Mouse (Mus musculus) lung, postnatal 0 days (tissue): Measurements from ENCODE around the gene Coro2a. TPM values are rescaled to one million over a fixed set of nuclear protein-coding genes. Genes with fewer than 3 reads are reported as not detected.

ENCODE experiments used
- ATAC-seq: fragments of 200-750 bp; cut with Nextera tagmentation; 2 replicates; pipeline ENCODE4 v1.8.0; 2017; ENCODE audit warnings: moderate library complexity
- DNase-seq: peaks from one replicate; pipeline ENCODE4 v3.0.0-alpha.2; 2016; ENCODE audit warnings: low spot score
- H3K27ac ChIP-seq: fragments of 300-500 bp; sonication (generic); 2 replicates; pipeline ENCODE4 v1.5.1; 2014; ENCODE audit warnings: antibody characterized with exemption, mild to moderate bottlenecking, low read length, mixed read lengths
- H3K27me3 ChIP-seq: fragments of 300-500 bp; sonication (generic); replicated peaks from 2 replicates; pipeline ENCODE4 v1.6.1; 2014; ENCODE audit warnings: low read length, mixed read lengths; ENCODE audit not compliant: insufficient read depth
- H3K36me3 ChIP-seq: fragments of 300-500 bp; sonication (generic); 2 replicates; pipeline ENCODE4 v1.6.1; 2014; ENCODE audit warnings: low read length, mixed read lengths; ENCODE audit not compliant: insufficient read depth
- H3K4me1 ChIP-seq: fragments of 300-500 bp; sonication (generic); 2 replicates; pipeline ENCODE4 v1.6.1; 2014; ENCODE audit warnings: antibody characterized with exemption, low read depth, low read length, mixed read lengths; ENCODE audit not compliant: insufficient read depth
- H3K4me2 ChIP-seq: fragments of 300-500 bp; sonication (generic); replicated peaks from 2 replicates; pipeline ENCODE4 v1.6.1; 2014; ENCODE audit warnings: low read depth, mild to moderate bottlenecking, low read length, moderate library complexity, mixed read lengths
- H3K4me3 ChIP-seq: fragments of 300-500 bp; sonication (generic); 2 replicates; pipeline ENCODE4 v1.5.1; 2014; ENCODE audit warnings: low read depth, low read length
- H3K9ac ChIP-seq: fragments of 300-500 bp; sonication (generic); replicated peaks from 2 replicates; pipeline ENCODE4 v1.6.1; 2014; ENCODE audit warnings: low read depth, mild to moderate bottlenecking
- H3K9me3 ChIP-seq: fragments of 300-500 bp; sonication (generic); 2 replicates; pipeline ENCODE4 v1.6.1; 2016; ENCODE audit warnings: low read length, mixed read lengths
- CTCF ChIP-seq: IDR thresholded peaks from 2 replicates; pipeline ENCODE4 v1.5.1; 2016; ENCODE audit warnings: antibody characterized with exemption, mild to moderate bottlenecking
- EP300 ChIP-seq: IDR thresholded peaks from 2 replicates; pipeline ENCODE4 v1.6.1; 2016; ENCODE audit warnings: antibody characterized with exemption, mild to moderate bottlenecking, control low read depth
- WGBS: fragments of 180-500 bp; shearing (Covaris S2); extraction: QIAGEN DNeasy Blood & Tissue Kit; methylation state at CpG from one replicate; pipeline ENCODE4 v1.1.7; 2014; 5-methylcytosine and 5-hydroxymethylcytosine counted together
- polyA plus RNA-seq: library from polyadenylated mRNA; unstranded; fragments of >200 nt; fragmentation: Nextera tagmentation; extraction: Ambion mirVana; gene quantifications from 2 replicates; pipeline ENCODE4 v1.2.1, GENCODE M21; 2015

Gene Coro2a
- polyA plus RNA-seq, 1 experiment from 2014 or later: 2.3 TPM

- 70% methylated on average over 6 of the region's 6 CpGs for WGBS
- Histone ChIP-seq H3K27ac (no peak overlapping the region), H3K27me3 (peaks cover 7% of the 10 kb centered on the region), H3K4me3 (no peak overlapping the region), H3K9ac (no peak overlapping the region), H3K4me2 (no peak overlapping the region), H3K36me3 (no peaks in the 10 kb centered on the region), H3K9me3 (no peaks in the 10 kb centered on the region), H3K4me1 (peaks cover 3% of the 10 kb centered on the region; the same call in 1 of the 2 replicates)
- TF ChIP-seq CTCF (no peak), EP300 (no peak)
- DNase-seq (no peak), ATAC-seq (no peak)
Measured at GRCm38 (mm10) chr4:46596398-46596797, 5.6 kb downstream of the Coro2a start.

- Histone ChIP-seq H3K9ac (no peak overlapping the region), H3K27me3 (no peaks in the 10 kb centered on the region; the same call in 1 of the 2 replicates), H3K4me3 (no peak overlapping the region), H3K27ac (no peak overlapping the region), H3K4me2 (no peak overlapping the region), H3K9me3 (no peaks in the 10 kb centered on the region), H3K4me1 (no peaks in the 10 kb centered on the region), H3K36me3 (no peaks in the 10 kb centered on the region)
- DNase-seq (no peak), ATAC-seq (no peak)
- TF ChIP-seq EP300: no peak
- TF ChIP-seq CTCF: no peak
- WGBS: 78% methylated on average over 5 of the region's 5 CpGs
Measured at GRCm38 (mm10) chr4:46594131-46594530, 7.9 kb downstream of the Coro2a start.

GRCm38 (mm10) chr4:46593472-46593871 is 8.5 kb downstream of the Coro2a start:
- WGBS: 39% methylated on average over 6 of the region's 6 CpGs

GRCm38 (mm10) chr4:46591833-46592520 is 10.0 kb downstream of the Coro2a start:
- no peaks in the 10 kb centered on the region for H3K36me3 ChIP-seq
- 71% methylated on average over 9 of the region's 9 CpGs for WGBS
- DNase-seq (peak; percentile 32), ATAC-seq (peak; percentile 52)
- H3K4me3 ChIP-seq: no peak overlapping the region
- no peaks in the 10 kb centered on the region for H3K4me1 ChIP-seq
- H3K27me3 ChIP-seq: no peaks in the 10 kb centered on the region
- TF ChIP-seq CTCF: no peak
- TF ChIP-seq EP300: no peak
- H3K9me3 ChIP-seq: no peaks in the 10 kb centered on the region
- H3K9ac ChIP-seq: no peak overlapping the region
- no peak overlapping the region for H3K4me2 ChIP-seq
- no peak overlapping the region for H3K27ac ChIP-seq

More at GRCm38 (mm10) chr4:46593472-46593871, 8.5 kb downstream of the Coro2a start:
- no peak for DNase-seq
- TF ChIP-seq CTCF (no peak), EP300 (no peak)
- Histone ChIP-seq H3K27ac (no peak overlapping the region), H3K36me3 (no peaks in the 10 kb centered on the region), H3K27me3 (no peaks in the 10 kb centered on the region), H3K4me2 (no peak overlapping the region), H3K4me3 (no peak overlapping the region), H3K9ac (no peak overlapping the region), H3K4me1 (no peaks in the 10 kb centered on the region), H3K9me3 (no peaks in the 10 kb centered on the region)
- ATAC-seq: no peak

- Histone ChIP-seq H3K9ac (no peak overlapping the region), H3K36me3 (no peaks in the 10 kb centered on the region), H3K27ac (no peak overlapping the region), H3K4me3 (no peak overlapping the region), H3K4me1 (no peaks in the 10 kb centered on the region), H3K4me2 (no peak overlapping the region), H3K27me3 (no peaks in the 10 kb centered on the region), H3K9me3 (no peaks in the 10 kb centered on the region)
- WGBS: 51% methylated on average over 4 of the region's 4 CpGs
- ATAC-seq: no peak
- no peak for DNase-seq
- TF ChIP-seq CTCF: no peak
- TF ChIP-seq EP300: no peak
Measured at GRCm38 (mm10) chr4:46590810-46591209, 11.2 kb downstream of the Coro2a start.

GRCm38 (mm10) chr4:46589946-46590684 is 11.9 kb downstream of the Coro2a start:
- Histone ChIP-seq H3K36me3 (no peaks in the 10 kb centered on the region), H3K27ac (no peak overlapping the region), H3K9ac (no peak overlapping the region), H3K9me3 (no peaks in the 10 kb centered on the region), H3K4me1 (no peaks in the 10 kb centered on the region), H3K4me3 (no peak overlapping the region), H3K27me3 (no peaks in the 10 kb centered on the region), H3K4me2 (no peak overlapping the region)
- no peak for DNase-seq
- ATAC-seq: no peak
- WGBS: 67% methylated on average over 5 of the region's 5 CpGs
- TF ChIP-seq CTCF (no peak), EP300 (no peak)
